Mouse (Mus musculus) gastrocnemius, postnatal 36 days (tissue): ENCODE data around the gene Unc45b. TPM values are rescaled to one million over a fixed set of nuclear protein-coding genes. Genes with fewer than 3 reads are reported as not detected.

Source experiments
- DNase-seq, 2 experiments: peaks; one replicate each; pipeline ENCODE4 v3.0.0; 2022
- intact Hi-C: fragments of 180-260 bp; cut with DNase I; formaldehyde crosslinking; loops from one replicate; pipeline ENCODE4 v1.15.1; 2025
- long read RNA-seq, 2 experiments: library from polyadenylated mRNA; stranded (forward); transcript quantifications; one replicate each; pipeline ENCODE4 v2.0.0; 2021
- total RNA-seq, 2 experiments: library from RNA; stranded (reverse); gene quantifications; 2 replicates each; pipeline ENCODE4 v1.2.3; 2021

Unc45b gene
- 100 to 1,000 TPM; 158 to 168 TPM for total RNA-seq
- long read RNA-seq, experiment 1, transcript Unc45b-201 (20 exons, 3,549 nt) = major isoform, 80 of 152 reads
- long read RNA-seq, experiment 1, partial matches to known transcripts = 61 of 152 reads
- long read RNA-seq, experiment 1, other reads (novel, unspliced or antisense) = 10 of 152 reads
- long read RNA-seq, experiment 2, transcript Unc45b-201 (20 exons, 3,549 nt) = major isoform, 95 of 169 reads
- long read RNA-seq, experiment 2, partial matches to known transcripts = 57 of 169 reads
- long read RNA-seq, experiment 2, other reads (novel, unspliced or antisense) = 16 of 169 reads

DNA sequence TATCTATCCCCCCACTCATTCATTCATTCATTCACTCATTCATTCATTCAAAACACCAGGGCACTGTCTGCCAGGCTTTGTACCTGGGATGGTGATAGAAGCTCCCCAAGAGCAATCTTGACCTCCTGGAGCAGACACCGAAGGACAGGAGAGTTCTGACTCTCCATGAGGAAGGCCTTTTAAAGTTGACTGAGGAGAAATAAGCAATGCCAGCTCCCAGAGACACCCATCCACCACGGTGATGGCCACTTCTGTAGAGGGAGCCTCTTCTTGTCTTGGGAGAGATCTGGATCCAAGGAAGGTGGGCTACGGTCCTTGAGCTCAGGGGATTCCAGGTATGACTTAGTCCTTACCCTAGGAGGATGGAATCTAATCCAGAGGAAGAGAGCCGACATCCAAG, at the start of gene Unc45b:
TSS of gene Unc45b (plus strand) at position 301 of the 400 bp plus-strand sequence.
- intact Hi-C loops = no loop called here
- DNase-seq = no peak

- DNase-seq = no peak
- intact Hi-C loops = no loop called here
These were observed 49.6 kb upstream of the Unc45b start for GRCm38 (mm10) chr11:82860759-82861158.

- intact Hi-C loops = no loop called here
- no peak for DNase-seq
These were observed 48.8 kb upstream of the Unc45b start for GRCm38 (mm10) chr11:82861558-82861957.

DNA sequence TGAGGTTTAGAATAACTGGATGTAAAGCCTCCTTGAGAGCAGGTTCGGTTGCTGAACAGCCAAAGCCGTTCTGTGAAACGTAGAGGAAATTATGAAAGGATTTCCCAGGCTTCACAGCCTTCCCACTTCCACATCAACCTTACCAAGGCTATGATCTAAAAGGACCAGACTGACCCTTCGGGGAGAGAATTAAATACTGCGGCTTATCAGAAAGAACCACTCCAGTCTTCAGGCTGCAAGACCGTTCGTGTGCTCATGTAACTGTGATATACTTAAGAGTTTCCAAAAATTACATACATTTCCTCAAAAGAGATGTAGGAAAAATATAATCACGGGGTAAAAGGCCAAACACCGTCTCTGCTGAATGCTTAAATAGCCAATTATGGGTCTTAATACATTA, 47.7 kb upstream of the Unc45b start:
- intact Hi-C loops = no loop called here
- no peak for DNase-seq

- no peak for DNase-seq
- intact Hi-C loops = no loop called here
These were observed 47.3 kb upstream of the Unc45b start for GRCm38 (mm10) chr11:82863059-82863458.

DNA sequence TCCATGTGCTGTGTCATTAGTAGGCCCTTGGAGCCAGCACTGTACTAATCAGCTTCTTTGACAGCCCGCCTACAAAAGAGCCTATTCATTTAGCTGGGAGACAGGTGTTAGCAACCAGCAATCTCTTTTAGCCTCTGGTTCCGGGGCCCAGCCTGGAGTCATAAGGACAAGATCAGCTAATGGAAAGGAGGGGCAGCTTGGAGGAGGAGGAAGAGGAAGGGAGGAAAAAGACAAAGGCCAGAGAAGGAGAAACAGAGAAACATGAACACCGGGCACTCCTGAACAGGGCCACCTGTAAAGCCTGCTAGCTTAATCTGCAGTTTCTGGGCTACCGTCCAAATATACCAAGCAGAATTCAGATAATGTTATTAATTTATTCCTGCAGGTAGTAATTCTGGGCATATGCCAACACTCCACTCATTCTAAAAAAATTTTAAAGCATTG, 46.8 kb upstream of the Unc45b start:
- no peak for DNase-seq
- intact Hi-C loops = no loop called here

DNA sequence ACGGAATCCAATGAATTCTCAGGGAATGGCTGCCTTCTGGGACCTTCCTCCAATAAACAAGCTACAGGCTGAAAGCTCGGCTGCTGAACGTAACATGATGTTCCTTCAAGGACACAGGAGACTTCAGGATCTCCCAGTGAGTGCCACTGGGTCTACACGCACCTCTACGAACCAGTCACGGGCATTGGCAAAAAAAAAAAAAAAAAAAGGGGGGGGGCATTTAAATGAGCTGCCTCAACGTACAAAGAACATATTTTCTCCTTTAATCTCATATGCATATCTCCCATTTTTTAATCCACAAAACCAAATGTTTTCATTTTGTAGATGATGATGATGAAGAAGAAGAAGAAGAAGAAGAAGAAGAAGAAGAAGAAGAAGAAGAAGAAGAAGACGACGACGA, 44.4 kb upstream of the Unc45b start:
- intact Hi-C loops = no loop called here
- no peak for DNase-seq

DNA sequence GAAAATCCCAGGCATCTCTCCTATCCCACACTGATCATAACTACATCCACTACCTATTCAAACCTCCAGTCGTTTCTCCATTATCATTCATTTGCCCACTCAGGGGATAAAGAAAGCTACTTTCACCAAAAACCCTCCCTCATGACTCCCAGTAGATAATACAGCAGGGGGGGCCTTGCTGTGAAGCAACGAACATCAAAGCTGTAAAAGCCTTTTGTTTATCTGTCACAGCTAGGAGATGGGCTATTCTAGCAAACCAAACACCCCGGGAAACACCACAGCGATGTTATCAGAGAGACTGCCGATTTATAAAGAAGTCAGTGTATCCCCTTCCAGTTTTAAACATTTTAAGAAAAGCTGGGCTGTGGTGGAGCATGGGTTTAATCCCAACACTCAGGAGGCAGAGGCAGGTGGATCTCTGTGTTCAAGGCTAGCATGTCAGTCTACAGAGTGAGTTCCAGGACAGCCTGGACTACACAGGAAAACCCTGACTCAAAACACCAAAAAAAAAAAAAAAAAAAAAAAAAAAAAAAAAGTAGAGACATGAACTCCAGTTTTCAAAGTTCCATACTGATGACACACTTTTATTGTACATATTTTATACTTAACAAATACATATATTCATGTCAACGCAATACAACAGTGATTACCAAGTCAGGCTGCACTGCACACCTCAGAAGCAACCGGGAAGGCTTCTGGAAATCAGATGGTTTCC, 43.3 kb upstream of the Unc45b start:
- no peak for DNase-seq
- intact Hi-C loops = no loop called here

DNA sequence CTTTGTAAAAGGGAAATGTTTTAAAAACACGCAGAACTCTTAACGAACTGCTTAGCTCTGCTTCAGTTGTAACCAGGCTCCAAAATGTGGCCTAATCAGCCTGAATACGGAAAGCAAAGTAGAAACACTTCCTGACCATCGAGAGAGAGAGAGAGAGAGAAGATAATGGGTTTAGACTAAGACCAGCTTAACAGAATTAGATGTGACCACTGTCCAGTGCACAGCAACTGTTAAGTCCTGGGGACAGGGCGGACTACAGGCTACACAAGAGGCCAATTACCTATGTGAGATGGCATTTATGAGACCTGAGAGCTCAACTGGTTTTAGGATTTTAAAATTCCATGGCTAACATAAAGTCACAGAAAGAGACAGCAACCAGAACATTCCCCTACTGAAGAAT, 42.4 kb upstream of the Unc45b start:
- intact Hi-C loops = no loop called here
- no peak for DNase-seq

GRCm38 (mm10) chr11:82869506-82870172, 40.7 kb upstream of the Unc45b start:
- intact Hi-C loops = loop anchor here (2.0 to 5.0 kb wide), 2 partner anchors 55 to 107 kb away; partner anchors contain the start of genes Cct6b and Zfp830
- DNase-seq = no peak

DNA sequence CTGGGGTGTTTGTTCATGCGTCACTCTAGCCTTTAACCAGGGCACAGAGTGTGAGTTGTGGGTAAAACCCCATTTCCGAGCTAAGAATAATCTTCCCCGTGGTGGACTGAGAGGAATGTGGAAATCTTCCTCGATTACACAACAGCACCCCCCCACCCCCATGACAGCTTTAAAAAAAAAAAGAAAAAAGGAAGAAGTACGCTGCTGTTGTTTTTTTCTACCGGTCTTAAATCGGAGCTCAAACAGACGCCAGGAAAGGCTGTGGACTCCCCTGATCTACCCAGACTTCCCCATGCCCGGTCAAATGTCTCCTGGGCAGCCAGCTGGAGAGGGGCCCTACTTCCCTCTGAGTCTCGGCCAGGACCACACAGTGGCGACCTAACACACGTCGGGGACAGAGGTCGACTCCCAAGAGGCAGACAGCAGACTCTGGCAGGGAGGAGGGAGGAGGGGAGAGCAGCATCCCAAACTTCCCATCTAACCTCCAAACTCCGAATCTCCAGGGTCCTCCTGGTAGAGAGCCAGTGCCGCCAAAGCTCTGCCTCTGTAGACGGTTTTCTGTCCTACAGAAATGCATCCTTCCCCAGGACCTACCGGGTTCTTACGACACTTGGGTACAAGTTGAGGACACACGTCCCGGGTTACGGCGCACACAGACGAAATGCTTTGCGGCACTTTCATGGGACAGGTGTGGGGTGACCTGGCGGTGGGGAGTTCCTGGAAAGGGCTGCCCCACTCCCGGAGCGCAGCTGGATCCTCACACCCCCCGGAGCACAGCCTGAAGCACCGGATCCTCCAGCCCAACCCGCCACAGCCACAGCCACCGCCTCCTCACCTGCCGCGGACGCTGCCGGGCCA, 39.9 kb upstream of the Unc45b start:
- intact Hi-C loops = loop anchor here (2.0 to 5.0 kb wide), 2 partner anchors 56 to 108 kb away; partner anchors contain the start of genes Cct6b and Zfp830
- DNase-seq = peak; percentile 56 to 70

DNA sequence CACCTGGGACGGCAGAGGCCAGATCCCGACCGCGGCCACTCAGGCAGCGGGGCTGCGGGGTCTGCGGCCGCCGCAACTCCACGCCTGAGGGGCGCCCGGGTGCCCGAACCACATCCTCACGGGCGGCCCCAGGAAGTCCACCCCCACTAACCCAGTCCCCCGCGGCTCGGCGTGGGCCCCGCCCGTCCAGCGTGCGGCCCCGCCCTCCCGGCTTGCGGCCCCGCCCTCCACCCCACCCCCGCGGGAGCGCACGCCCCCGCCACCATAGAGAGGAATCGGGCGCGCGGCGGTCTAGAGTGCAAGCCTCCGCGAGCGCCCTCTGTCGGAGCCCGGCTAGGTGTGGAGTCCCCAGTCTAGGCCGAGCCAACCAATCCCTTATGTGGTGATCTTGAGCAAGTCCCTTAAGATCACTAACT, 39.3 kb upstream of the Unc45b start, which contains the start of gene Rffl:
TSS of gene Rffl (minus strand) at position 180 of the 416 bp plus-strand sequence.
- DNase-seq = peak; percentile 91 to 93
- intact Hi-C loops = loop anchor here (2.0 to 5.0 kb wide), 2 partner anchors 56 to 109 kb away; partner anchors contain the start of genes Cct6b and Zfp830

GRCm38 (mm10) chr11:82874924-82875323, 35.4 kb upstream of the Unc45b start:
- intact Hi-C loops = loop anchor here (5.0 kb wide), 1 partner anchor 113 kb away; the partner anchor contains the start of genes Cct6b and Zfp830
- no peak for DNase-seq

DNA sequence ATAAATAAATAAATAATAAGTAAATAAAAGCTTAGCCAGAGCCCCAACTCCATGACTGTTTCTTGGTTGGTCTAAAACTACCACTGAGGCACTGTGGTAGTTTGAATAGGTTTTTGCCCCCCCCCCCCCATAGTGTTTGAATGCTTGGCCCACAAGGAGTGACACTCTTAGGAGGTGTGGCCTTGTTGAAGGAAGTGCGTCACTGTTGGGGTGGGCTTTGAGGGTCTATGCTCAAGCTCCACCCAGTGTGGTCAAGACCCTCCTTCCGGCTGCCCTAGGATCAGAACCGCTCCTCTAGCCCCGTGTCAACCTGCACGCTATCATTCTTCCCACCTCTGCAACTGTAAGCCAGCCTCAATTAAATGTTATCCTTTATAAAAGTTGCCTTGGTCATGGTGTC, 34.7 kb upstream of the Unc45b start:
- no peak for DNase-seq
- intact Hi-C loops = no loop called here

DNA sequence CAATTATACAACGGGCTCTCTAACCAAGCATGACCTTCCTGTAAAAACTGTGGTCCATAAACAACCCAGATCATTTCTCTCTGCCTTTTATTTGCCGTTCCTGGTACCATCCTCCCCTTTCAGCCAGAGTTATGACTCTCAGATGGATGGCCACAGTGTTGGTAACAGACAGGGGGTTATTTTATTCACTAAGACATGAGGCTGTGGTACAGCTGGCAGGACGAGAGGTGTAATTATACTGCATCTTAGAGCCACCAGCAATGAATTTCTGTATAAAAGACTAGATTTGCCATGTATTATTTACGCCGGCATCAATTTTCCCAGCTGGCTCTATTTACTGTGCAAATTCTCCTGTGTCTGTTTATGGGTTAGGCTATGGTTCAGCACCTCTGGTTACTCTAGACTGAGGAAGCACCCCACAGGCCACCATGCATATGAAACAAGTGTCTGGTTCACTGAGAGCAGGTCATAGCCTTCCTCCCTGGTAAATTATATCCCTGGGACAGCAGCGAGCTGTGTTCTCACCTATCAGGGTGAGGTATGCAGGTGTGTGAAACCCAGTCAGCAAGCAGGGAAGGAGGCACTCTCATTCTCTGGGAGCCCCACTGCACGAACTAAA, 32.5 kb upstream of the Unc45b start:
- intact Hi-C loops = no loop called here
- no peak for DNase-seq

- intact Hi-C loops = no loop called here
These were observed 27.2 kb upstream of the Unc45b start for GRCm38 (mm10) chr11:82883180-82883579.

GRCm38 (mm10) chr11:82886559-82886958, 23.8 kb upstream of the Unc45b start:
- DNase-seq = no peak
- intact Hi-C loops = no loop called here

More at GRCm38 (mm10) chr11:82883180-82883579, 27.2 kb upstream of the Unc45b start:
- no peak for DNase-seq

GRCm38 (mm10) chr11:82888491-82888946, 21.8 kb upstream of the Unc45b start:
- DNase-seq = no peak
- intact Hi-C loops = no loop called here
